Mouse (Mus musculus): ENCODE measurements around the gene Gm8439.
A peak's percentile ranks its signal among the peaks of the same experiment; 100 is the strongest.
"Not testable (repeated sequence)": the region's sequence is repeated elsewhere in the genome, so short reads cannot be mapped to it uniquely, and the experiment has no call there.

The Gm8439 gene

GRCm38 (mm10) chr4:120588445-120588844 lies at the start of gene Gm8439:
Gm8439 (plus strand) TSS chr4:120588745.
- DNase-seq (ENCODE audit: inconsistent ontology term), result peak; percentile 34

GRCm38 (mm10) chr4:120544896-120545295 lies 43.6 kb upstream of the Gm8439 start:
- peak; percentile 36 for DNase-seq (ENCODE audit: inconsistent ontology term)

GRCm38 (mm10) chr4:120556592-120556991 lies 32.0 kb upstream of the Gm8439 start:
- no peak for DNase-seq (ENCODE audit: inconsistent ontology term)

GRCm38 (mm10) chr4:120565726-120566125 lies 22.8 kb upstream of the Gm8439 start:
- no peak for DNase-seq (ENCODE audit: inconsistent ontology term)

- peak; percentile 90 for DNase-seq (ENCODE audit: inconsistent ontology term)
These were observed 20.5 kb upstream of the Gm8439 start for GRCm38 (mm10) chr4:120568005-120568404.

- peak; percentile 50 for DNase-seq (ENCODE audit: inconsistent ontology term)
These were observed 19.5 kb upstream of the Gm8439 start for GRCm38 (mm10) chr4:120569025-120569424.

- DNase-seq (ENCODE audit: inconsistent ontology term), result peak; percentile 98
These were observed 18.8 kb upstream of the Gm8439 start, which contains the start of gene Ctps for GRCm38 (mm10) chr4:120569486-120570437. Ctps (minus strand) TSS chr4:120570276.

GRCm38 (mm10) chr4:120570438-120571069 lies 18.0 kb upstream of the Gm8439 start:
- no peak for DNase-seq (ENCODE audit: inconsistent ontology term)

GRCm38 (mm10) chr4:120571070-120571464 lies 17.5 kb upstream of the Gm8439 start:
- DNase-seq (ENCODE audit: inconsistent ontology term), result peak; percentile 14

- peak; percentile 79 for DNase-seq (ENCODE audit: inconsistent ontology term)
These were observed 16.9 kb upstream of the Gm8439 start for GRCm38 (mm10) chr4:120571691-120572090.

- no peak for DNase-seq (ENCODE audit: inconsistent ontology term)
These were observed 7.7 kb upstream of the Gm8439 start for GRCm38 (mm10) chr4:120580894-120581293.

- no peak for DNase-seq (ENCODE audit: inconsistent ontology term)
These were observed 6.8 kb upstream of the Gm8439 start for GRCm38 (mm10) chr4:120581711-120582110.

- DNase-seq (ENCODE audit: inconsistent ontology term), result peak; percentile 67
These were observed 1.6 kb upstream of the Gm8439 start for GRCm38 (mm10) chr4:120586986-120587385.

- DNase-seq (ENCODE audit: inconsistent ontology term), result no peak
These were observed 525 bp downstream of the Gm8439 start for GRCm38 (mm10) chr4:120589070-120589469.

- peak; percentile 69 for DNase-seq (ENCODE audit: inconsistent ontology term)
These were observed 1.4 kb downstream of the Gm8439 start for GRCm38 (mm10) chr4:120589815-120590422.

GRCm38 (mm10) chr4:120590973-120591372 lies 2.4 kb downstream of the Gm8439 start:
- no peak for DNase-seq (ENCODE audit: inconsistent ontology term)

- not testable (repeated sequence) for DNase-seq (ENCODE audit: inconsistent ontology term)
These were observed 7.7 kb downstream of the Gm8439 start for GRCm38 (mm10) chr4:120596210-120596609.

- DNase-seq (ENCODE audit: inconsistent ontology term), result no peak
These were observed 10.4 kb downstream of the Gm8439 start for GRCm38 (mm10) chr4:120598922-120599321.

- no peak for DNase-seq (ENCODE audit: inconsistent ontology term)
These were observed 13.2 kb downstream of the Gm8439 start for GRCm38 (mm10) chr4:120601774-120602173.

GRCm38 (mm10) chr4:120602669-120603068 lies 14.1 kb downstream of the Gm8439 start:
- no peak for DNase-seq (ENCODE audit: inconsistent ontology term)

- no peak for DNase-seq (ENCODE audit: inconsistent ontology term)
These were observed 18.4 kb downstream of the Gm8439 start for GRCm38 (mm10) chr4:120606941-120607340.

- no peak for DNase-seq (ENCODE audit: inconsistent ontology term)
These were observed 22.5 kb downstream of the Gm8439 start for GRCm38 (mm10) chr4:120611005-120611404.
